Mouse (Mus musculus) cerebellum, postnatal 25 days (tissue): ENCODE data around the gene Amfr.

ENCODE experiments used
- DNase-seq, 2 experiments: peaks; one replicate each; pipeline ENCODE4 v3.0.0; 2021; ENCODE audit warnings: mixed read lengths in 2 of 2

The Amfr gene

GRCm38 (mm10) chr8:94012013-94012951 lies at the start of gene Amfr:
TSS of gene Amfr (minus strand) at chr8:94012842.
- DNase-seq = peak; percentile 80 to 86

GRCm38 (mm10) chr8:94057157-94057854 lies 44.7 kb upstream of the Amfr start:
- DNase-seq = peak; percentile 56 to 78

GRCm38 (mm10) chr8:94052696-94053095 lies 40.1 kb upstream of the Amfr start:
- DNase-seq = no peak

- DNase-seq = no peak
Observed at GRCm38 (mm10) chr8:94047845-94048244, 35.2 kb upstream of the Amfr start.

GRCm38 (mm10) chr8:94037806-94038205 lies 25.2 kb upstream of the Amfr start:
- peak; percentile 21 to 31 for DNase-seq

GRCm38 (mm10) chr8:94036944-94037524 lies 24.4 kb upstream of the Amfr start, which contains the start of the genes Nudt21 and Ogfod1:
TSS of gene Nudt21 (minus strand) at chr8:94037031.
TSS of gene Ogfod1 (plus strand) at chr8:94037198.
- DNase-seq = peak; percentile 91 to 94

- DNase-seq = peak; percentile 71 to 75
Observed at GRCm38 (mm10) chr8:94036541-94036940, 23.9 kb upstream of the Amfr start.

- no peak for DNase-seq
Observed at GRCm38 (mm10) chr8:94035200-94035599, 22.6 kb upstream of the Amfr start.

- DNase-seq = no peak
Observed at GRCm38 (mm10) chr8:94033601-94034000, 21.0 kb upstream of the Amfr start.

- no peak for DNase-seq
Observed at GRCm38 (mm10) chr8:94029701-94030100, 17.1 kb upstream of the Amfr start.

GRCm38 (mm10) chr8:94023916-94024315 lies 11.3 kb upstream of the Amfr start:
- no peak for DNase-seq

GRCm38 (mm10) chr8:94013026-94013612 lies 477 bp upstream of the Amfr start:
- DNase-seq = no peak

GRCm38 (mm10) chr8:94011076-94012012 lies 1.3 kb downstream of the Amfr start:
- DNase-seq = peak in 1 of 2 experiments; percentile 25

GRCm38 (mm10) chr8:94010101-94010705 lies 2.4 kb downstream of the Amfr start:
- DNase-seq = no peak

GRCm38 (mm10) chr8:94009243-94009845 lies 3.3 kb downstream of the Amfr start:
- peak in 1 of 2 experiments; percentile 21 for DNase-seq

GRCm38 (mm10) chr8:94004139-94004538 lies 8.5 kb downstream of the Amfr start:
- DNase-seq = no peak

GRCm38 (mm10) chr8:93998961-93999360 lies 13.7 kb downstream of the Amfr start:
- peak; percentile 37 to 55 for DNase-seq

- DNase-seq = no peak
Observed at GRCm38 (mm10) chr8:93989739-93990138, 22.9 kb downstream of the Amfr start.

- DNase-seq = no peak
Observed at GRCm38 (mm10) chr8:93984731-93985130, 27.9 kb downstream of the Amfr start.

- peak in 1 of 2 experiments; percentile 68 for DNase-seq
Observed at GRCm38 (mm10) chr8:93983827-93984226, 28.8 kb downstream of the Amfr start.
